In genomic region chr12:32104451-32104862, GRCm38 (mm10) we compare ENCODE assay signal across 8 mouse cellular contexts. TPM values are rescaled to one million over a fixed set of nuclear protein-coding genes. Genes with fewer than 3 reads are reported as not detected.
DNase-seq lines count a peak whose midpoint lies in the region; ATAC-seq and TF ChIP-seq lines count a peak whose summit lies in the region.

No protein-coding gene starts in this region.

- peak; percentile 52 for ATAC-seq in lung, embryonic 14.5 days (ENCODE audit: insufficient read depth)
- ATAC-seq in lung, postnatal 0 days: no peak; the same call in 1 of the 2 replicates
- no peak for ATAC-seq in hindbrain, embryonic 14.5 days (ENCODE audit: low FRiP score)

- TF ChIP-seq CTCF in lung, embryonic 14.5 days (IDR thresholded peaks at IDR 0.05; ENCODE audit: low read depth): no peak
- no peak for TF ChIP-seq CTCF in lung, postnatal 0 days (IDR thresholded peaks at IDR 0.05)

- no peaks in the 10 kb centered on the region for H3K36me3 ChIP-seq in lung, embryonic 14.5 days (ENCODE audit: insufficient read depth)
- H3K36me3 ChIP-seq in lung, postnatal 0 days (ENCODE audit: insufficient read depth, low read length): no peaks in the 10 kb centered on the region
- H3K36me3 ChIP-seq in hindbrain, embryonic 14.5 days (replicated peaks; ENCODE audit: control insufficient read depth, insufficient read depth): no peaks in the 10 kb centered on the region

- DNase-seq in lung, embryonic 14.5 days: no peak
- DNase-seq in lung, postnatal 0 days (ENCODE audit: low spot score): no peak
- peak; percentile 92 for DNase-seq in c-Kit-positive CD71-positive TER-119-positive erythroid progenitor cells, embryonic 14.5 days (ENCODE audit: low spot score)
- peak; percentile 38 to 57 for DNase-seq in heart, postnatal 36 days
- DNase-seq in spleen, postnatal 14 days (ENCODE audit: low spot score in 2 of 2): peak; percentile 53 to 61
- DNase-seq in right cerebral cortex, postnatal 10 days (ENCODE audit: low spot score in 2 of 2): no peak
- DNase-seq in hindbrain, embryonic 14.5 days (ENCODE audit: low spot score): no peak
- no peak for DNase-seq in urinary bladder, postnatal 4 days (ENCODE audit: low spot score in 2 of 2)

- no peak overlapping the region for H3K4me3 ChIP-seq in lung, embryonic 14.5 days (ENCODE audit: low read depth, low read length)
- no peak overlapping the region for H3K4me3 ChIP-seq in lung, postnatal 0 days (ENCODE audit: low read depth, low read length)
- H3K4me3 ChIP-seq in hindbrain, embryonic 14.5 days (replicated peaks; ENCODE audit: low read length): no peak overlapping the region

- no peaks in the 10 kb centered on the region for H3K9me3 ChIP-seq in lung, embryonic 14.5 days (ENCODE audit: low read depth, low read length)
- H3K9me3 ChIP-seq in lung, postnatal 0 days (ENCODE audit: low read length): no peaks in the 10 kb centered on the region
- H3K9me3 ChIP-seq in hindbrain, embryonic 14.5 days (ENCODE audit: control insufficient read depth, low read length): no peaks in the 10 kb centered on the region

- 59% methylated on average over 6 of the region's 6 CpGs for WGBS in lung, embryonic 14.5 days
- WGBS in lung, postnatal 0 days: 60% methylated on average over 6 of the region's 6 CpGs
- 88% methylated on average over 6 of the region's 6 CpGs for WGBS in hindbrain, embryonic 14.5 days

- intact Hi-C loops in heart, postnatal 36 days (cut with DNase I): no loop called here

- no peak for TF ChIP-seq EP300 in lung, postnatal 0 days (IDR thresholded peaks at IDR 0.05)

- H3K27me3 ChIP-seq in lung, embryonic 14.5 days (ENCODE audit: insufficient read depth, low read length): no peaks in the 10 kb centered on the region
- H3K27me3 ChIP-seq in lung, postnatal 0 days (replicated peaks; ENCODE audit: insufficient read depth, low read length): no peaks in the 10 kb centered on the region
- no peaks in the 10 kb centered on the region for H3K27me3 ChIP-seq in hindbrain, embryonic 14.5 days (ENCODE audit: control insufficient read depth, insufficient read depth, low read length)

- H3K27ac ChIP-seq in lung, embryonic 14.5 days (ENCODE audit: low read depth): no peak overlapping the region
- no peak overlapping the region for H3K27ac ChIP-seq in lung, postnatal 0 days (ENCODE audit: low read length)
- H3K27ac ChIP-seq in hindbrain, embryonic 14.5 days: no peak overlapping the region

- H3K9ac ChIP-seq in lung, embryonic 14.5 days: no peak overlapping the region
- H3K9ac ChIP-seq in lung, postnatal 0 days (replicated peaks; ENCODE audit: low read depth): no peak overlapping the region
- H3K9ac ChIP-seq in hindbrain, embryonic 14.5 days: no peak overlapping the region

- H3K4me1 ChIP-seq in lung, embryonic 14.5 days (ENCODE audit: insufficient read depth): no peaks in the 10 kb centered on the region
- H3K4me1 ChIP-seq in lung, postnatal 0 days (ENCODE audit: insufficient read depth, low read depth, low read length): no peaks in the 10 kb centered on the region
- no peaks in the 10 kb centered on the region for H3K4me1 ChIP-seq in hindbrain, embryonic 14.5 days (replicated peaks; ENCODE audit: control insufficient read depth, insufficient read depth, low read length)

- no peak overlapping the region for H3K4me2 ChIP-seq in lung, embryonic 14.5 days
- no peak overlapping the region for H3K4me2 ChIP-seq in lung, postnatal 0 days (replicated peaks; ENCODE audit: low read depth, low read length)
- H3K4me2 ChIP-seq in hindbrain, embryonic 14.5 days (replicated peaks): no peak overlapping the region

RNA-seq across cellular contexts. Expression of gene Prkar2b, which starts 43.4 kb away (rescaled TPM):
- 31.6 and 31.9 TPM in 2 replicates for polyA plus RNA-seq in lung, embryonic 14.5 days (2014; fragmentation: Nextera tagmentation; extraction: Ambion mirVana)
- polyA plus RNA-seq in lung, postnatal 0 days (2015; fragmentation: Nextera tagmentation; extraction: Ambion mirVana): 11.0 and 13.3 TPM in 2 replicates
- total RNA-seq in heart, postnatal 36 days (2021): 1 to 10 TPM; 2.5 to 9.3 TPM
- polyA plus RNA-seq in hindbrain, embryonic 14.5 days (2014; fragmentation: Nextera tagmentation; extraction: Ambion mirVana): 169 and 207 TPM in 2 replicates

Comparison
In these comparisons a context has a peak if more than half of its experiments do, and no peak if none do; other contexts are left out.
1. DNase-seq: peak in c-Kit-positive CD71-positive TER-119-positive erythroid progenitor cells, embryonic 14.5 days (single experiment), heart, postnatal 36 days (2 of 2) and spleen, postnatal 14 days (2 of 2); none in lung, embryonic 14.5 days (single experiment), lung, postnatal 0 days (single experiment), right cerebral cortex, postnatal 10 days (0 of 2), hindbrain, embryonic 14.5 days (single experiment) and urinary bladder, postnatal 4 days (0 of 2).